Mouse (Mus musculus) embryonic facial prominence, embryonic 12.5 days (tissue): ENCODE measurements around the gene Dlg2. TPM values are rescaled to one million over a fixed set of nuclear protein-coding genes. Genes with fewer than 3 reads are reported as not detected.

ENCODE experiments used
- ATAC-seq: fragments of 200-750 bp; cut with Nextera tagmentation; 2 replicates; pipeline ENCODE4 v1.8.0; 2017; ENCODE audit not compliant: insufficient number of reproducible peaks, insufficient read depth, low FRiP score, low TSS enrichment
- H3K27ac ChIP-seq: fragments of 300-500 bp; sonication (generic); 2 replicates; pipeline ENCODE4 v1.5.1; 2016; ENCODE audit warnings: mild to moderate bottlenecking
- H3K27me3 ChIP-seq: fragments of 300-500 bp; sonication (generic); 2 replicates; pipeline ENCODE4 v1.6.1; 2016; ENCODE audit warnings: mild to moderate bottlenecking, moderate library complexity
- H3K36me3 ChIP-seq: fragments of 300-500 bp; sonication (generic); 2 replicates; pipeline ENCODE4 v1.6.1; 2016; ENCODE audit warnings: mild to moderate bottlenecking
- H3K4me1 ChIP-seq: fragments of 300-500 bp; sonication (generic); 2 replicates; pipeline ENCODE4 v1.6.1; 2016
- H3K4me2 ChIP-seq: fragments of 300-500 bp; sonication (generic); replicated peaks from 2 replicates; pipeline ENCODE4 v1.6.1; 2016; ENCODE audit warnings: mild to moderate bottlenecking, moderate library complexity
- H3K4me3 ChIP-seq: fragments of 300-500 bp; sonication (generic); 2 replicates; pipeline ENCODE4 v1.5.1; 2016; ENCODE audit warnings: mild to moderate bottlenecking
- H3K9ac ChIP-seq: fragments of 300-500 bp; sonication (generic); 2 replicates; pipeline ENCODE4 v1.6.1; 2016; ENCODE audit warnings: mild to moderate bottlenecking, moderate library complexity
- H3K9me3 ChIP-seq: fragments of 300-500 bp; sonication (generic); 2 replicates; pipeline ENCODE4 v1.6.1; 2016; ENCODE audit warnings: mild to moderate bottlenecking, moderate library complexity
- WGBS: fragments of 180-500 bp; shearing (Covaris S2); methylation state at CpG from one replicate; pipeline ENCODE4 v1.1.7; 2016; 5-methylcytosine and 5-hydroxymethylcytosine counted together
- polyA plus RNA-seq: library from polyadenylated mRNA; unstranded; fragments of >200 nt; fragmentation: Nextera tagmentation; extraction: Ambion mirVana; gene quantifications from 2 replicates; pipeline ENCODE4 v1.2.1, GENCODE M21; 2016

The Dlg2 gene
- polyA plus RNA-seq, 1 experiment from 2014 or later, result 11.0 TPM

GRCm38 (mm10) chr7:92189149-92189548 lies 1712.7 kb downstream of the Dlg2 start:
- Histone ChIP-seq H3K27ac (no peak overlapping the region), H3K9ac (no peak overlapping the region), H3K27me3 (no peaks in the 10 kb centered on the region), H3K9me3 (no peaks in the 10 kb centered on the region), H3K4me1 (peaks cover 9% of the 10 kb centered on the region), H3K36me3 (no peaks in the 10 kb centered on the region), H3K4me3 (no peak overlapping the region), H3K4me2 (no peak overlapping the region)
- no peak for ATAC-seq
- 53% methylated on average over 6 of the region's 6 CpGs for WGBS

DNA sequence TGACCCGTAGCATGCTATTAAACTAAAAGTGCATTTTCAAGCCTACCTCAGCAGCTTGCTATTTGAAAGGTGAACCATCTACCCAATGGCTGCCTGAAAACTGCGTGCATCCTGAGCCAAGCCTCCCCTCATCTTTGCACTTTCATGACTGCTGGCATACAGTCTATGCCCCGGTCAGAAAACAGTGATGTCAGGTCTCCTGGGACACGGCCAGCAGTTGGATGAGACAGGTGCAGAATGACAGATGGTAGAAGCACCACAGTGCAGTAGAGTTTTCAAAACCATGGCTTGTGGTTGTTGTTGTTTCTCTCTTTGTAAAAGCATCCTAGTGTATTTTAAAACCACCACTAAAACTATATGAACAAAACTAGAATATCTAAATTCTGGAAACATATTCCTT lies 1719.5 kb downstream of the Dlg2 start:
- 79% methylated on average over 4 of the region's 4 CpGs for WGBS
- H3K9ac ChIP-seq, result no peak overlapping the region
- H3K4me2 ChIP-seq, result no peak overlapping the region
- no peaks in the 10 kb centered on the region for H3K4me1 ChIP-seq
- no peak overlapping the region for H3K4me3 ChIP-seq
- H3K36me3 ChIP-seq, result no peaks in the 10 kb centered on the region
- no peak for ATAC-seq
- no peak overlapping the region for H3K27ac ChIP-seq
- H3K9me3 ChIP-seq, result no peaks in the 10 kb centered on the region
- H3K27me3 ChIP-seq, result no peaks in the 10 kb centered on the region

GRCm38 (mm10) chr7:92197621-92198020 lies 1721.1 kb downstream of the Dlg2 start:
- Histone ChIP-seq H3K9ac (no peak overlapping the region), H3K27ac (no peak overlapping the region), H3K27me3 (no peaks in the 10 kb centered on the region), H3K36me3 (no peaks in the 10 kb centered on the region), H3K4me2 (no peak overlapping the region), H3K4me1 (no peaks in the 10 kb centered on the region), H3K4me3 (no peak overlapping the region), H3K9me3 (no peaks in the 10 kb centered on the region)
- no peak for ATAC-seq
- 73% methylated on average over 3 of the region's 3 CpGs for WGBS

GRCm38 (mm10) chr7:92199131-92199530 lies 1722.7 kb downstream of the Dlg2 start:
- H3K27me3 ChIP-seq, result no peaks in the 10 kb centered on the region
- 84% methylated on average over 1 of the region's 1 CpGs for WGBS
- H3K27ac ChIP-seq, result no peak overlapping the region
- H3K4me1 ChIP-seq, result no peaks in the 10 kb centered on the region
- H3K9ac ChIP-seq, result no peak overlapping the region
- no peak overlapping the region for H3K4me3 ChIP-seq
- ATAC-seq, result no peak
- no peak overlapping the region for H3K4me2 ChIP-seq
- H3K36me3 ChIP-seq, result no peaks in the 10 kb centered on the region
- H3K9me3 ChIP-seq, result no peaks in the 10 kb centered on the region

DNA sequence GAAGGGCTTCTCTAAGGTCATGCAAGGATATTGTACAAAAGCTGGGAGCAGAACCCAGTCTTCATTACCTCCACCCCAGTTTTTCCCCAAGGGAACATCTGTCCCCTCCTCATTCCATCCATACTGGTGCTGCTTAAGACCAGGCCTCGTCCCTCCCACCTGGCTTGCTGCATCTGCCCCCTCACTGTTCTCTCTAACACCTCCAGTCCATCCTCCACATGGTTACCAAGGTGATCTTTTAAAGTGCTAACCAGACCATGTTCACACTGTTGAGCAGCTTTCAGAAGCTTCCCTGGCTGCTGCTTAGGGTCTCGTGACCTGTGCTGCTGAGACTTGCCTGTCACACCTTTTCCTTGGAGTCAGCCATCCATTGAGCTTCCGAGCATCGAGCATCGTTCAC lies 1734.2 kb downstream of the Dlg2 start:
- Histone ChIP-seq H3K4me2 (no peak overlapping the region), H3K9me3 (no peaks in the 10 kb centered on the region), H3K27me3 (no peaks in the 10 kb centered on the region), H3K36me3 (no peaks in the 10 kb centered on the region), H3K9ac (no peak overlapping the region), H3K4me3 (no peak overlapping the region), H3K4me1 (peaks cover 3% of the 10 kb centered on the region; the same call in 1 of the 2 replicates), H3K27ac (no peak overlapping the region)
- no peak for ATAC-seq
- 79% methylated on average over 5 of the region's 5 CpGs for WGBS

DNA sequence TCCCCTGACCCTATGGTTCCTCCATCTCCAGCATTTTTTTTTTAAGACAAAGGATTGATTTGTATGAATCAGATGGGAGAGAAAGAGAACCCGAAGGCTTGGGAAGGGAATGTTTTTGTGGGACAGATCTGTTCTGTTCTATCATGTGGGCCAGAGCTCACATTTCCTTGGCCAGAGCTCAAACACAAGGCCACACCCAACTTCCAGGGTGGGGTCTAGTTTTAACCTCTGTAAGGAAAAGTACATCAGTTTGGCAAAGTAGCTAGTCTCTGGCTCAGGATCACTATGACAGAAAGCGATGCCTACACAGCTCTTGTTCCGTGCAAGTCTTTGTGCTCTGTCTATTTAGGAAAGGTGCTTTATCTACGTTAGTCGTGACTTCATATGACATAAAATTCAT lies 1737.3 kb downstream of the Dlg2 start:
- H3K9me3 ChIP-seq, result no peaks in the 10 kb centered on the region
- 79% methylated on average over 5 of the region's 5 CpGs for WGBS
- no peaks in the 10 kb centered on the region for H3K27me3 ChIP-seq
- no peaks in the 10 kb centered on the region for H3K36me3 ChIP-seq
- H3K4me1 ChIP-seq, result peaks cover 3% of the 10 kb centered on the region; the same call in 1 of the 2 replicates
- H3K4me2 ChIP-seq, result no peak overlapping the region
- H3K27ac ChIP-seq, result no peak overlapping the region
- H3K4me3 ChIP-seq, result no peak overlapping the region
- no peak overlapping the region for H3K9ac ChIP-seq
- ATAC-seq, result no peak

DNA sequence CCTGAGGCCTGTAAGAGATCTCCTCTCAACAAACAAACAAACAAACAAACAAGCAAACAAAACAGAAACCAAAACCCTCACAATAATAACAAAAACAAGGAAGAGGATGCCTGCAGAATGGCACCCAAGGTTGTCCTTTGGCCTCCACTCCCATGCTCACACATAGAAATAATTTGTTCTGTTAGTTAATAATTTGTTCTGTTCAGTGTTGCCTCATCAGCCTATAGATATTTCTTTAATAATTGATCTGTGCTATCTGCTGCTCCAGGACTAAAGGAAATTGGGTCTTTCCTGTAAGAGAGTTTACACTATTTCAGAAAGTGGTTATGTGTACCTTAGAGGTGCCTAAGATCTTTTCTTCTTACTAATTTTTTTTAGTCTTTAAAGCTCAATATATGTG lies 1741.7 kb downstream of the Dlg2 start:
- Histone ChIP-seq H3K4me1 (no peaks in the 10 kb centered on the region), H3K27me3 (no peaks in the 10 kb centered on the region), H3K4me2 (no peak overlapping the region), H3K27ac (no peak overlapping the region), H3K9me3 (no peaks in the 10 kb centered on the region), H3K9ac (no peak overlapping the region), H3K4me3 (no peak overlapping the region), H3K36me3 (no peaks in the 10 kb centered on the region)
- ATAC-seq, result no peak

DNA sequence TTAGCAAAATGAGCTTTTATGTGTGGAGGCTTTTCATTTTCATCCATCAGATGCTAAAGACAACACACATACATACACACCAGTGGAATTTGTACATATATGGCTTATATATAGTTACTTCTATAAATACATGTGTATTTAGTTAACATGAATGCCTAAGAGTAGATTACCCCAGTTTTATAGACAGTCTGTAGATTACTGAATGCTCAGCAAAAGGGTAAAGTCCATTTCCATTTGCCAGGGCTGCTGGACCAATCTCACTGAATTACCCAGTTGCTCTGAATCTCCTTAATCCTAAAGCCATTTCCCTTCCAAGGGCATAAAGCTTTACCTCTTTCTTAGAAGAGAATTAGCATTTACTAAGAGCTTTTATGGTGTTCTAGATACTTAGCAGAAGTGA lies 1744.1 kb downstream of the Dlg2 start:
- no peaks in the 10 kb centered on the region for H3K36me3 ChIP-seq
- no peaks in the 10 kb centered on the region for H3K4me1 ChIP-seq
- H3K9ac ChIP-seq, result no peak overlapping the region
- no peak overlapping the region for H3K4me3 ChIP-seq
- no peaks in the 10 kb centered on the region for H3K9me3 ChIP-seq
- H3K4me2 ChIP-seq, result no peak overlapping the region
- H3K27me3 ChIP-seq, result no peaks in the 10 kb centered on the region
- no peak for ATAC-seq
- H3K27ac ChIP-seq, result no peak overlapping the region

DNA sequence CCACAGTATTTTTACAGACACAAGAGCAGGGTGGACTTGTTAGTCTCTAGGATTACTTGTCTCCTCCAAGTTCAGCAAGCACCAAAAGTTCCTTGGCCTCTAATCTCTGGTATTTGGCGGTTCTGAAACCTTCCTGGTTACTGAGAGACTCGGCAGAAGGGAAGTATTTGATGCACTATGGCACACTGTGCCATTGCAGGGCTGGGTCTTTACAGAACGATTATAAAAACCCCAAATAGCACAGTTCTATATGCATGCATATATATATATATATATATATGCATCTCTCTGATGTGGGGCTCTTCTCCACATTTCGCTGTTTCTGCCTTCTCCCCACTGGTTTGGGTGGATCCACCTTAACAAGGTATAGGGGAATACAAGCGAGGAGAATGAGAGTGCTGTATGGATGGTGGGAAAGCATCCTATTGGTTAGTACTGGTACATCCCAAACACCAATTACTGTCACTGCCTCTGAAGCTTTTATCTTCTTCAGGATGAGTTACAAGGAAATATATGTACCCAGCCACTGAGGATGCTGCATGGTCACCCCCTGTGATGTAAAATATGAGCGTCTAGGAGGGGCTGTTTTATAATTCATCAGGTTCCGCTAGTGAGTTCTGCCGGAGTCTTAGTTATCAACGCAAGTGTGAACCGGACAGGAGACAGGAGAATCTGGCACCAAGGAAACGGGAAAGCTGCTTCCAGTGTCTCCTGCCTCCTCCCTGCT lies 1758.2 kb downstream of the Dlg2 start:
- Histone ChIP-seq H3K9ac (no peak overlapping the region), H3K27me3 (no peaks in the 10 kb centered on the region), H3K27ac (no peak overlapping the region), H3K4me1 (peaks cover 15% of the 10 kb centered on the region), H3K4me3 (0 out of 2 replicates have a peak overlapping the region, but pooled peaks have one; percentile 17), H3K36me3 (no peaks in the 10 kb centered on the region), H3K4me2 (peak overlapping the region; percentile 36), H3K9me3 (no peaks in the 10 kb centered on the region)
- ATAC-seq, result no peak
- 66% methylated on average over 11 of the region's 11 CpGs for WGBS

- Histone ChIP-seq H3K27ac (peak overlapping the region; percentile 37; the same call in 1 of the 2 replicates), H3K4me1 (peaks cover 15% of the 10 kb centered on the region), H3K36me3 (no peaks in the 10 kb centered on the region), H3K4me3 (peak overlapping the region; percentile 17; the same call in 1 of the 2 replicates), H3K9me3 (no peaks in the 10 kb centered on the region), H3K27me3 (no peaks in the 10 kb centered on the region), H3K4me2 (peak overlapping the region; percentile 36), H3K9ac (no peak overlapping the region)
- peak; percentile 52; the same call in 1 of the 2 replicates for ATAC-seq
- WGBS, result 26% methylated on average over 12 of the region's 12 CpGs
These were observed 1759.1 kb downstream of the Dlg2 start for GRCm38 (mm10) chr7:92235541-92236031.

DNA sequence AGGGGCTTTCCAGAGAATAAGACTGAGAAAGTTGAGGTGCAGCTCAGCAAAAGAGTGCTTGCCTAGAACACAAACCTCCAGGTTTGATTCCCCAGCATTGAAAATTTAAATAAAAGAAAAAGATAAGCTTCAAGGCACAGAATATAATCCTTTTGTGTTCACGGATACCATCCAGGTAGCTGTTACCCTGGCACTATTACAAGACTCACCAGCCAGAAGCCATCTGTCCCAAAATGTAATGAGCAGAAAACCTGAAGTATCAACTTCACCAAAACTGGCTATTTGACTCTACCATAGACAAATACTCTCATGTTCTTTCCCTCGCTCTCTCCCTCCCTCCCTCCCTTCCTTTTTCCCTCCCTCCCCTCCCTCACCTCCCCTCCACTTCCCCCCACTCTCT lies 1764.4 kb downstream of the Dlg2 start:
- H3K4me1 ChIP-seq, result peaks cover 6% of the 10 kb centered on the region; the same call in 1 of the 2 replicates
- no peaks in the 10 kb centered on the region for H3K9me3 ChIP-seq
- no peak for ATAC-seq
- no peak overlapping the region for H3K4me2 ChIP-seq
- no peak overlapping the region for H3K4me3 ChIP-seq
- H3K27me3 ChIP-seq, result no peaks in the 10 kb centered on the region
- H3K36me3 ChIP-seq, result no peaks in the 10 kb centered on the region
- WGBS, result 89% methylated on average over 2 of the region's 2 CpGs
- no peak overlapping the region for H3K9ac ChIP-seq
- H3K27ac ChIP-seq, result no peak overlapping the region

DNA sequence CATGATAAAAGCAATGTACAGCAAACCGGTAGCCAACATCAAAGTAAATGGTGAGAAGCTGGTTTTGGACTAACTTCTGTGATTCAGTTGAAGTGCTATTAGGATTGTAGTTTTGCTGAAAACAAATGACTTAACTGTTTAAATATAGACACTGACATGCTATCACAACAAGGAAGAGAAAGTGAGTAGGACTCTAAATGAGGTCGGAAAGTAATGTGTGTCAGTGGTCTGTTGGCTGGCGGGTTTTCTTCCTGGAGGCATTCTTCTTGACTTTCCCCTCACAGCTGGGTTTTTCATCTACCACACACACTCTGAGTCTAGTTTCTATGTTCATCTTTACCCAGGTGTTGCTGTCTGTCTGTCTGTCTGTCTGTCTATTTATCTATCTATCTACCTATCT lies 1771.1 kb downstream of the Dlg2 start:
- Histone ChIP-seq H3K4me3 (no peak overlapping the region), H3K36me3 (no peaks in the 10 kb centered on the region), H3K27ac (no peak overlapping the region), H3K4me2 (no peak overlapping the region), H3K9ac (no peak overlapping the region), H3K27me3 (no peaks in the 10 kb centered on the region), H3K4me1 (no peaks in the 10 kb centered on the region; the same call in 1 of the 2 replicates), H3K9me3 (no peaks in the 10 kb centered on the region)
- no peak for ATAC-seq
- 91% methylated on average over 3 of the region's 3 CpGs for WGBS
